Mouse (Mus musculus) kidney, embryonic 16.5 days (tissue): ENCODE measurements around the gene Mrpl23. TPM values are rescaled to one million over a fixed set of nuclear protein-coding genes. Genes with fewer than 3 reads are reported as not detected.
A peak's percentile ranks its signal among the peaks of the same experiment; 100 is the strongest.

Source experiments
- ATAC-seq: fragments of 200-750 bp; cut with Nextera tagmentation; 2 replicates; pipeline ENCODE4 v1.8.0; 2017; ENCODE audit warnings: moderate TSS enrichment; ENCODE audit not compliant: low FRiP score, low TSS enrichment
- H3K27ac ChIP-seq: fragments of 300-500 bp; sonication (generic); 2 replicates; pipeline ENCODE4 v1.5.1; 2014; ENCODE audit warnings: low read length
- H3K27me3 ChIP-seq: fragments of 300-500 bp; sonication (generic); 2 replicates; pipeline ENCODE4 v1.6.1; 2014; ENCODE audit warnings: low read length, control low read depth, mixed read lengths; ENCODE audit not compliant: insufficient read depth
- H3K36me3 ChIP-seq: fragments of 300-500 bp; sonication (generic); 2 replicates; pipeline ENCODE4 v1.6.1; 2014; ENCODE audit warnings: low read length, control low read depth, mixed read lengths; ENCODE audit not compliant: insufficient read depth
- H3K4me1 ChIP-seq: fragments of 300-500 bp; sonication (generic); 2 replicates; pipeline ENCODE4 v1.6.1; 2014; ENCODE audit warnings: low read length, control low read depth, mixed read lengths; ENCODE audit not compliant: insufficient read depth
- H3K4me2 ChIP-seq: fragments of 300-500 bp; sonication (generic); replicated peaks from 2 replicates; pipeline ENCODE4 v1.6.1; 2014; ENCODE audit warnings: low read depth, low read length
- H3K4me3 ChIP-seq: fragments of 300-500 bp; sonication (generic); 2 replicates; pipeline ENCODE4 v1.5.1; 2014; ENCODE audit warnings: mild to moderate bottlenecking, low read length
- H3K9ac ChIP-seq: fragments of 300-500 bp; sonication (generic); replicated peaks from 2 replicates; pipeline ENCODE4 v1.6.1; 2014; ENCODE audit warnings: low read length
- H3K9me3 ChIP-seq: fragments of 300-500 bp; sonication (generic); 2 replicates; pipeline ENCODE4 v1.6.1; 2016; ENCODE audit warnings: low read length, control low read depth
- WGBS: fragments of 180-500 bp; shearing (Covaris S2); extraction: QIAGEN DNeasy Blood & Tissue Kit; methylation state at CpG from one replicate; pipeline ENCODE4 v1.1.7; 2014; 5-methylcytosine and 5-hydroxymethylcytosine counted together
- polyA plus RNA-seq: library from polyadenylated mRNA; unstranded; fragments of >200 nt; fragmentation: Nextera tagmentation; extraction: Ambion mirVana; gene quantifications from 2 replicates; pipeline ENCODE4 v1.2.1, GENCODE M21; 2015

Mrpl23 gene
- polyA plus RNA-seq, 1 experiment from 2014 or later, result 24.6 TPM

DNA sequence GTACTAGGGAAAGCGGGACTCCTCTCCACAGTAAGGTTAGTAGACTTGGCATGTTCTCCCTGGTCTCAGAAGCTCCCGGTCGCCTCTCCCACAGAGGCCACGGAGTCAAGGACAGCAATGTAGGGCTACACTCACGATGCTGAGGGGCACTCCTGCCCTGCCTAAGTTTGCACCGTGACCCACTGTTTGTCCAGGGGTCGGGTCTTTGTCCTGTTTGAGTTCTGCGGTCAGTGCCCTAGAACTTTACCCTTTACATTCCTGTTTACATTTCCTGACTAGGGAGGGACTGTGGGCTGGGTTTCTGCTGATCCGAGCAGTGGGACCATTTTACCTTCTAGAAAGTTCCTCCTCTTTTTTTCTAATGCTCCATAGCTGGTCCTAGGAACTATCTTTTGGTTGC, 34.0 kb downstream of the Mrpl23 start:
- no peak overlapping the region for H3K4me2 ChIP-seq
- no peaks in the 10 kb centered on the region for H3K36me3 ChIP-seq
- no peak for ATAC-seq
- peak overlapping the region; percentile 80; the same call in 1 of the 2 replicates for H3K27ac ChIP-seq
- no peak overlapping the region for H3K9ac ChIP-seq
- no peaks in the 10 kb centered on the region for H3K9me3 ChIP-seq
- WGBS, result 54% methylated on average over 9 of the region's 9 CpGs
- H3K27me3 ChIP-seq, result no peaks in the 10 kb centered on the region
- no peak overlapping the region for H3K4me3 ChIP-seq
- H3K4me1 ChIP-seq, result peaks cover 92% of the 10 kb centered on the region

DNA sequence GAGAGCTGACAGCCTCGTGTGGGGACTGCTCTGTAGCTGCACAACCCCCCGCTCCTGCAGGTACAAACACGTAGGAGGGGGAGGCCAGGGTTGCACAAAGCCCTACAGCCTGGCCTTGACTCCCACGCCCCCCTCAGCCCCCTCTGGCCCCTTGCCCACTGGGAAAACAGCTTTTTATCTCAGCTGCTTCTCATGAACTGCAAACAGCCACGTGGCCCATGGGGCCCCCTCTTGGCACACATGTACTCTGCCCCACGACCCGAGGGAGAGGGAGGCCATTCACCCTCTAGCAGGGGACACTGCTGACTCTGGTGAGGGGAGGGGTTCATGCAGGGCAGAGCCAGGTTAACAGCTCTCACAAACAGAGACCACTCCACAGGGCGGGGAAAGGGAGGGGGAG, 36.5 kb downstream of the Mrpl23 start:
- H3K4me1 ChIP-seq, result peaks cover 92% of the 10 kb centered on the region
- WGBS, result 24% methylated on average over 8 of the region's 8 CpGs

DNA sequence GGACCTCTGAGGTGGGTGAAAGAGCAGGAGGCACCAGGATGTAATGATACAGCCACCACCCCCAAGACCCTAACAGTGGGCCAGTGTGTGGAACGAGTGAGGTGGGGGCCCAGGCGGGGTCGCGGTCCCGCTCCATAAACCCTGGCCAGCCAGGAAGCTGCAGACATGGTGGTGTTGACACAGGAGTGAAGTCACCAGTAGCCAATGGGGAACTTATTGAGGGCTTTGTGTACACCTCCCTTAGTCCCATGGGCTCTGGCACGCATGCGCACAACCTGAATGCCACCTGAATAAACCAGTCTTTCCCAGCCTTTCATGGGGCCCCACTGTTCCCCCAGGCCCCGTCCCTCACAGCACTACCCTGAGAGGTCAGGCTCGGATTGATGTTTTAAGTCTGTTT, 38.1 kb downstream of the Mrpl23 start:
- H3K9ac ChIP-seq, result peak overlapping the region; percentile 45; the same call in 1 of the 2 replicates
- H3K36me3 ChIP-seq, result no peaks in the 10 kb centered on the region
- no peak overlapping the region for H3K4me3 ChIP-seq
- no peak overlapping the region for H3K4me2 ChIP-seq
- H3K4me1 ChIP-seq, result peaks cover 88% of the 10 kb centered on the region
- H3K27me3 ChIP-seq, result no peaks in the 10 kb centered on the region
- WGBS, result 18% methylated on average over 9 of the region's 9 CpGs
- no peaks in the 10 kb centered on the region for H3K9me3 ChIP-seq
- peak; percentile 76 for ATAC-seq
- H3K27ac ChIP-seq, result peak overlapping the region; percentile 93

More for the DNA sequence above, 36.5 kb downstream of the Mrpl23 start:
- Histone ChIP-seq H3K4me3 (no peak overlapping the region), H3K27me3 (no peaks in the 10 kb centered on the region), H3K36me3 (no peaks in the 10 kb centered on the region), H3K4me2 (no peak overlapping the region), H3K9ac (peak overlapping the region; percentile 33; the same call in 1 of the 2 replicates), H3K27ac (peak overlapping the region; percentile 93), H3K9me3 (no peaks in the 10 kb centered on the region)
- ATAC-seq, result peak; percentile 13; the same call in 1 of the 2 replicates

DNA sequence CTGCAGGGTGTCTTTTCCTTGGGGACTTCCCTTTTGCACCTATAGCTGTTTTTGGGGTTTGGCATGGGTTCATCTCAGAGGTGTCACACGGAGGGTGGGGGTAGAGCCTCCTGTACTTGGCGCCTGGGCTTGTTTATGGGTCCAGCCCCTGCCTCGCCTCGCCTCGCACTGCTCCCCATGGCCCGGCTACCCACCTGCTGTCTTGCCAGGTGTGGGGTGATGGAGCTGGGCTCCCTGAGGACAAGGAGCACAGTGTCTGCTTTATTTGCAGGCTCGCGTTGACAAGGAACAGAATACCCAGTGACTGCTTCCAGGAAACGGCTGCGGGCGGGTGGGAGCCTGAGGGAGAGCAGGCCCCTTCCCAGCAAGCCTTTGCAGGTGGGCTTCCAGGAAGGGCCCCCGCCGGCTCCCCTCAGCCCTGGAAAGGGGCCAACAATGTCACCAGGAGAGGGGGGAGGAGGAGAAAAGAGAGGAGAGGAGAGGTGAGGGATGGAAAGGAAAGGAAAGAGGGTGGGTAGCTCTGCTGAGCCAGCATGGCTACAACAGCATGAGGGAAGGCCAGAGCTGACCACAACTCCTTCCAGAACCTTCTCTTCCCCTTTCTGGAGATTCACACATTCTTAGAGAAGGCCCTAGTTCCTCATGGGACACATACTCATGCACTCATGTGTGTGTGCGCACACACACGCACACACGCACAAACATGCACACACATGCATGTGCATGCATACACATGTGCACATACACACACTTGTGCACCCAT, 39.2 kb downstream of the Mrpl23 start:
- H3K4me3 ChIP-seq, result no peak overlapping the region
- H3K27ac ChIP-seq, result peak overlapping the region; percentile 93
- no peaks in the 10 kb centered on the region for H3K9me3 ChIP-seq
- no peak for ATAC-seq
- peak overlapping the region; percentile 45 for H3K9ac ChIP-seq
- no peaks in the 10 kb centered on the region for H3K36me3 ChIP-seq
- WGBS, result 49% methylated on average over 16 of the region's 16 CpGs
- H3K4me2 ChIP-seq, result no peak overlapping the region
- H3K27me3 ChIP-seq, result no peaks in the 10 kb centered on the region
- peaks cover 84% of the 10 kb centered on the region for H3K4me1 ChIP-seq

DNA sequence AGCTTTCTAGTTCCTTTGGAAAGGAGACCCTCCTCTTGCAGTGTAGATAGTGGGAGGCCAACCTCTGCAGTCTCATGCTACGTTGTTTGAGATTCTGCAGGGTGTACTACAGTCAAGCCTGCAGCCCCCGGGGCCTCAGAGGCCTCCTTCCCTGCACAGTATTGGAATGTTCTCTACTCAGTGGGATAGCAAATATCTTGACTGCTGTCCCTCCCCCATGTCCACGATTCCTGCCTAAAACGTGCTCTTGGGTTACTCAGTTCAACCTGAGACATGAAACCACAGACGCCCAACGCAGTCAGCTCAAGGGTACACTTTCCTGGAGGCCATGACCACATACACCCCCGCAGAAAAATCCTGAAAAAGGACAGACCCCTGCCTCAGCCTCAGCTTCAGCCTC, 39.9 kb downstream of the Mrpl23 start:
- H3K9ac ChIP-seq, result no peak overlapping the region
- H3K4me3 ChIP-seq, result no peak overlapping the region
- H3K27me3 ChIP-seq, result no peaks in the 10 kb centered on the region
- 21% methylated on average over 7 of the region's 7 CpGs for WGBS
- peaks cover 78% of the 10 kb centered on the region for H3K4me1 ChIP-seq
- H3K4me2 ChIP-seq, result no peak overlapping the region
- no peak for ATAC-seq
- no peaks in the 10 kb centered on the region for H3K36me3 ChIP-seq
- H3K9me3 ChIP-seq, result no peaks in the 10 kb centered on the region
- peak overlapping the region; percentile 93 for H3K27ac ChIP-seq

DNA sequence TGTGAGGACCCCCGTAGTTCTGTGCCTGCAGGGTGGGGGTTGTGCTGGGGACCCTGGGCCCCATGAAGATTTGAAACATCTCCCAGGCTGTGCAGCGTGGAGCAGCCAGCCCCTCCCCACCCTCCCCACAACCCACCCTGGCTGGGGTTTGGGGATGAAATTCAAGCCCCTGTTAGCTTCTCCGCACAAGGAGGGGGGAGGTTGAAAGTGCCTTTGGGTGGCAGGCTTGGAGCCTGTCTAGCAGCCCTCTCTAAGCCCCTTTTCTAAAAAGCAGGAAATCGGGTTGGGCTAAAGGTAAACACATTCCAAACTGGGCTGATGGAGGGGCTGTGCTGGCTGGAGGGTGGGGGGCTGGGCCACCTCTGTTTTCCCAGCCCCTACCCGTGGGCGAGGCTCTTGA, 40.5 kb downstream of the Mrpl23 start:
- 24% methylated on average over 6 of the region's 6 CpGs for WGBS
- no peak for ATAC-seq
- no peak overlapping the region for H3K4me2 ChIP-seq
- H3K9ac ChIP-seq, result peak overlapping the region; percentile 51
- no peaks in the 10 kb centered on the region for H3K9me3 ChIP-seq
- no peak overlapping the region for H3K4me3 ChIP-seq
- no peaks in the 10 kb centered on the region for H3K36me3 ChIP-seq
- no peaks in the 10 kb centered on the region for H3K27me3 ChIP-seq
- peaks cover 72% of the 10 kb centered on the region for H3K4me1 ChIP-seq
- H3K27ac ChIP-seq, result peak overlapping the region; percentile 93

DNA sequence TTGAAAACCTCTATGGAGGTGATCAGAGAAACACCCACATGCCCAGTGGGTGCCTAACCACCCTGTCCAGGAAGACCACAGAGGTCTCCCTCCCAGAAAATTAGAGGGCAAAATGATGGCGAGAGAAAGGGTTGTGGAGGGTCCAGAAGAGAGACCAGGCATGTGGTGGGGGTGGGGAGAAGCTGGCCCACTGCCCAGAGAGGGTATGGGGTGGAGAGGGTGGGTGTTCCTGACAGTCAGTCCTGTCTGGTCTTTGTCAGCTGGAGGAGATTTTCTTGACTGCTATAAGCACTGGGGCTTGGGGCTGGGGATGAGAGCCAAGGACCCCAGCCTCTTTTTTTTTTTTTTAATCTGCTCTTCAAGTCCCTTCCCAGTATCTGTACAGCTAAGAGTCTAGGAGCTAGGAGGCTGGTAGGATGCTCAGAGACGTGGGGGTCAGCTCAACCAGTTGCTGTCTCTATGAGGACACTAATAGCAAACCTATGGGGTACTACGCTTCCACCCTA, 41.7 kb downstream of the Mrpl23 start:
- H3K4me3 ChIP-seq, result no peak overlapping the region
- no peaks in the 10 kb centered on the region for H3K27me3 ChIP-seq
- no peaks in the 10 kb centered on the region for H3K9me3 ChIP-seq
- no peak overlapping the region for H3K4me2 ChIP-seq
- no peaks in the 10 kb centered on the region for H3K36me3 ChIP-seq
- 70% methylated on average over 3 of the region's 3 CpGs for WGBS
- 0 out of 2 replicates have a peak overlapping the region, but pooled peaks have one; percentile 17 for H3K9ac ChIP-seq
- no peak for ATAC-seq
- H3K4me1 ChIP-seq, result peaks cover 74% of the 10 kb centered on the region
- peak overlapping the region; percentile 93; the same call in 1 of the 2 replicates for H3K27ac ChIP-seq

DNA sequence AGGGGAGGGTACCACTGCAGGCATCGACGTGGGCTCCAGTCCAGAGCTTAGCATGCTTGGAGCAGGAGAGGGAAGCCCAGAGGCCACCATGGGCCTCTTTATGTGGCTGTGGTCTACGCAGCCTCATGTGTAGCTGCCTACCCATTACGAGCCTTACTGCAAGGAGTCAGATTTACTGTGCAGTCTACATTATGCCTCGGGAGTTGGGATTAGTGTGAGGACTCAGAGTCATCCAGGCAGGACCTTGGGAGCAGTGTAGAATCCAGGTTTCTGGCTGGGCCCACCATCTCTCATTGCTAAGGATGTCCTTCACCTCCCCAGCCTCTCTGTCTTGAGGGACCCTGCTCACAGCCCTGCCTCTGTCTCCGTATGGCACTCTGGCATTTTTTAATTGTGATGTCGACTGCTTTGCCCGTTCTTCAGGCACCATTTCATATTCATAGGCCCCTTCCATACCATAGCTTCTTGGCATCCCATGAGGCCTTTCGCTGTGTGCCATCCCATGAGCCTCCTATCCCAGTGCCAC, 42.4 kb downstream of the Mrpl23 start:
- no peaks in the 10 kb centered on the region for H3K36me3 ChIP-seq
- peaks cover 67% of the 10 kb centered on the region for H3K4me1 ChIP-seq
- H3K27me3 ChIP-seq, result no peaks in the 10 kb centered on the region
- H3K9me3 ChIP-seq, result peaks cover 2% of the 10 kb centered on the region; the same call in 1 of the 2 replicates
- H3K9ac ChIP-seq, result no peak overlapping the region
- peak overlapping the region; percentile 93 for H3K27ac ChIP-seq
- ATAC-seq, result no peak
- peak overlapping the region; percentile 51 for H3K4me2 ChIP-seq
- 0 out of 2 replicates have a peak overlapping the region, but pooled peaks have one; percentile 53 for H3K4me3 ChIP-seq
- WGBS, result 54% methylated on average over 9 of the region's 9 CpGs

DNA sequence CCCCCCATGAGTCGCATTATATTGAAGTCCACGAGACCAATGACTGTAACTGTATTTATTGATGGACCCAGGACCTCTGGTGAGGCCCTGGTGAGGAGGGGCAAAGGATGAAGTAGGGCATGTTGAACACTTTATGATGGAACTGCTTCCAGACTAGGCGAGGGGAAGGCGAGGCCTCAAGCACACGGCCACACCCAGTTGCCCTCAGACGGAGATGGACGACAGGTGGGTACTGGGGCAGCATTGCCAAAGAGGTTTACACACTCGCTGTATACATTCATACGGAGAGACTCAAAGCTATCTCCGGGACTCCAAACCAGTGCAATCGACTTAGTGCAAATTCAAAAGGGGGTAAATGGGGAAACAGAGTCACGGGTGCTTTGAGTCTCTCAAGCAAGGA, 43.0 kb downstream of the Mrpl23 start:
- Histone ChIP-seq H3K36me3 (no peaks in the 10 kb centered on the region), H3K9ac (peak overlapping the region; percentile 39; the same call in 1 of the 2 replicates), H3K27ac (peak overlapping the region; percentile 93), H3K27me3 (no peaks in the 10 kb centered on the region), H3K4me2 (peak overlapping the region; percentile 51), H3K4me1 (peaks cover 61% of the 10 kb centered on the region), H3K4me3 (peak overlapping the region; percentile 53), H3K9me3 (peaks cover 8% of the 10 kb centered on the region; the same call in 1 of the 2 replicates)
- WGBS, result 73% methylated on average over 12 of the region's 12 CpGs
- ATAC-seq, result no peak

DNA sequence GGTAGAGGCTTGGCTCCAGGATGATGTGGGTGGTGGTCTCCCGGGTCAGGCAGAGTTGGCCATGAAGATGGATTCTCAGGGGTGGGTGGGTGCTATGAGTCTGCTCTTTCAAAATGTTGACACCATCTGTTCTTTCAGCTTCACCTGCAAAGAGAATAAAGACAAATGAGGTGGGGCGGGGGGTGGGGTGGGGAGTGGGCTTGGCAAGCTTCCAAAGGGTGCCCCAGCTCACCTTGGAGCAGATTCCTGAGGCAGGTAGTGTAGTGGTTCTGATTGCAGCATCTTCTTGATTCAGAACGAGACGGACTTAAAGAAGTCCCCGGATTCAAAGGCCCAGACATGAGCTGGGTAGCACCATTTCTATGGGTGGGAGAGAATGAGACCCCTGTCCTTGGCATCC, 43.5 kb downstream of the Mrpl23 start:
- no peaks in the 10 kb centered on the region for H3K36me3 ChIP-seq
- H3K4me3 ChIP-seq, result peak overlapping the region; percentile 53
- WGBS, result 63% methylated on average over 5 of the region's 5 CpGs
- ATAC-seq, result no peak
- H3K27me3 ChIP-seq, result no peaks in the 10 kb centered on the region
- peak overlapping the region; percentile 93 for H3K27ac ChIP-seq
- peak overlapping the region; percentile 74 for H3K9ac ChIP-seq
- H3K4me2 ChIP-seq, result peak overlapping the region; percentile 51
- peaks cover 13% of the 10 kb centered on the region; the same call in 1 of the 2 replicates for H3K9me3 ChIP-seq
- peaks cover 57% of the 10 kb centered on the region for H3K4me1 ChIP-seq
